Mouse (Mus musculus): Measurements from ENCODE around the gene Itga2.

The Itga2 gene

DNA sequence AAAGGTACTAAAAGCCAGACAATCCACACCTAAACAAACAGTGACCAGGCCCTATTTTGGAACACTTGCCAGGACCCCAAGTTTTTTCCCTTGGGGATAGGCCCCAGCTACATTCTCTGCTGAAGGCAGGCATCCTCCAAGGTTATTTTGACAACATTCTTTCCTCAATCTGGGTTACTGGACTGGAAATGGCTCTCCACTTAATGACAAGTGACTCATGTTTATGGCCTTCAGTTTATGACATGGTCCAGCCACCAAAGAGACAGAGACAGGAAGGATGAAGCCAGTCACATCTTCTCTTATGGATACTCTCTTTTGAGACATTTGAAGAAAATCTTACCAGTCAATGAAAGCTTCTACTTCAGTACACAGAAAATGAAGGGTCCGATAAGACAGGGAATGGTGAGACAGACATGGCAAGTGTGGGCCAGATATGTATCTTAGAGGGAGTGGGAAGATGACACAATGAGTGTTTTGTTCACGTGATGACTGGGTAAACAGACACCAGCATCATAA lies 55.8 kb downstream of the Itga2 start:
- DNase-seq: no peak

GRCm38 (mm10) chr13:114874738-114875137 lies 57.2 kb downstream of the Itga2 start:
- no peak for DNase-seq

GRCm38 (mm10) chr13:114857525-114857924 lies 74.4 kb downstream of the Itga2 start:
- DNase-seq: no peak

- no peak for DNase-seq
Observed at GRCm38 (mm10) chr13:114856269-114856627, 75.7 kb downstream of the Itga2 start.

DNA sequence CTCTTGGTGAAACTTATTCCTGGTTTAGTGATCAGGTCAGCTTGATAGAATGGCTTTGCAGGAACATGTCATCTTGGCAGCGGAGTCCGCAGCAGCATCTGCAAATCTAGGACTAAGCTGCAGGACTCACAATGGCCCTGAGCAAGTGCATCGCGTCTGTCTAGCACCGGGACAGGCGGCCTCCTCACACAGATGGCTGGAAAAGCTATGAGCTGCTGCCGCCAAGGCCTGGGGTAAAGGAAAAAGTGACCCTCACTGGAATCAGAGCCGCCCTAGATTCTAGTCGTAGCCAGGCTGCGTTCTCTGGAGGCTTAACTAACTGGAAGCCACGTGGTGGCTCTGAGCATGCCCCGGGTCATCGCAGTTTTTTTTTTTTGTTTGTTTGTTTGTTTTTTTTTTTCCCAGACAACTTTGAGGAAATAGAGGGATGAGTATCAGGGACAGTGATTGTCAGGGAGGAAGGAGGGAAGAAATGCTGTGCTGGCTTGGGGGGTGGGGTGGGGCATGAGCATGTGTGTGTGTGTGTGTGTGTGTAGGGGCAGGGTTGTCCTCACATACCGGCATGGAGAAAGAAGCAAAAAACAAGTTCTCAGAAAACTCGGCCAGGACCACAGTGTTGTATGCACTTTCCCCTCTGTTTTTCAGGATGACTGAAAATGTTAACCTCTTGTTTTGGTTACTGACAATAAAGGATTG lies 76.2 kb downstream of the Itga2 start:
- no peak for DNase-seq

DNA sequence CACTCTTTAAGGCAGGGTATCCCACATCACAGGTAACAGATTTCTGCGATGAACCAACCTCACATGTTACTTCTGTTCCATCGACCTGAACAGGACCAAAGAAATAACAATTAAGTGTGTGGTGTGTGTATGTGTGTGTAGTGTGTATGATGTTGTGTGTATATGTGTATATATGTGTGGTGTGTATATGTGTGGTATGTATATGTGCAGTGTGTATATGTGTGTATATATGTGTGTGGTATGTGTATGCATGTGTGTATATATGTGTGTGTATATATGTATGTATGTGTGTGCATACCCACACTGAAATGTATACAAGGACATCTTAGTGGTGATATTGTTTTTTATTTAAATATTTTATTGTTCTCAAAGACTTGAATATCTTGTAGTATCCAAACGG lies 77.5 kb downstream of the Itga2 start:
- DNase-seq: no peak

DNA sequence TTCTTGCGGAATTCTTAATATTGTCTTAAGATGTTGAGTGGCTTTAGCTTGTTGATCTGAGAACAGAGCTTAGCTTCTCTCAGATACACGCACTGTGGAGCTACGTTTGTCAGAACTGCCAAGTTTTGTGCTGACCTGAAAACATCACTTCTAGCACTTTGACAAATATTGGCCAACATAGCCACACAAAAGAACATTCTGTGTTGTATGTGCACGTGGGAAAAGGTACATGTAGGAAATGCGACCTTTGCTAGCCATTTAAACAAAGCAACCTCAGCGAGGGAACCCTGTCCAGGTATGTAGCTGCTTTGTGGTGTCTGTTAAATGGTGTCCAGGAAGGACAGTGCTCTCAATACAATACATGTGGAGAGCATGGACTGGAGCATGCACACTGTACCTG lies 77.9 kb downstream of the Itga2 start:
- DNase-seq: no peak

DNA sequence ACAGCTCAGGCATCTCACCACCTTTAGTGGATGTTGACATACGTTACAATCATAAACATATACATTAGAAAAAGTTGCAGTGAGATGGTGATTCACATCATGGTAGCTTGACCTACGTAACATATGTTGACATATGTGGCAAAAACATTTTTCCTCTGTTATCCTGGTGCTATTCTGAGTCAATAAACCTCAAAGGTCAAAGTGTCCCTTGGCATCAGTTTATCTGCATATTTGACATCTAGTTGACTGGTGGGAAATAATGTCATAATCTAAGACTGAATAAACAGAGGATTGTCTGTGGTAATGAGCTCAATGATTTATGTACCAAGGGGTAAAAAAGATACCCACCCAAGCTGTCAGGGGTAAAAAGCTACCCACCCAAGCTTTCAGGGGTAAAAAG lies 78.7 kb downstream of the Itga2 start:
- DNase-seq: no peak

GRCm38 (mm10) chr13:114852264-114853111 lies 79.4 kb downstream of the Itga2 start:
- no peak for DNase-seq

DNA sequence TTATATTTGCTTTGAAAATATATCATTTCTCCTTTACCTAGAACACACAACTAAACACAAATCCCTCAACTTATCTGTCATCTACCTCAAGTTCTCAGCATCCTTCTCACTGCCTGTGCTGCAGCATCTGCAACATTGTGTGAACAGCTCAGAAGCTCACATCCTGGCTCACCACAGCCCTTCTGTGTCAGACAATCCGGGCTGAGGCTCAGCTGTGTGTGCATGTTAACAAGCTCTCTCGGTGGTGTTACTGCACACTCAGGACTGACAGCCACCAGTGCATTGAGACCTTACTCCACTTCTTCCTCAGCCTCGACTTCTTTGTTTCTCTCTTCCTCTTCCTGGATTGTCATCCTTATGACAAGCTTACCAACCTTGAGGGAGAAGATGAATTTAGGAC lies 83.0 kb downstream of the Itga2 start:
- no peak for DNase-seq

- DNase-seq: no peak
Observed at GRCm38 (mm10) chr13:114845804-114846203, 86.1 kb downstream of the Itga2 start.

DNA sequence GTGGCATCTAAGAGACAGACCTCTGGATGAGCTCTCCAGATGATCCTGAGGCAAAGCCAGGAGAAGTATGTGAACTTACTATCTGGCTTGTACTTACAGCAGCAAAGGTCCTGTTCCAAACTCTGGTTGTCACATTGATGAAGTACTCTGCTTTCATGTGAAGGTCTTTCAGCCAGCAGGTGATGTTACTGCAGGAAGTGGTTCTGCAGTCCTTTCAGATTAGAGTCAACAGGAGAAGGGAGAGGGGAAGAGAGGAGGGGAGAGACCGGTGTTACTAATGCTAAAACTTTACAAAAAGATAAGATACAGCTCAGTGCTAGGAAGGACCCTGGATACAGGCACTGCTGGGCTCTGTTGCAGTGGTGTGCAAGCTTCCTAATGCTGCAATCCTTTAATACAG lies 88.6 kb downstream of the Itga2 start:
- DNase-seq: no peak

DNA sequence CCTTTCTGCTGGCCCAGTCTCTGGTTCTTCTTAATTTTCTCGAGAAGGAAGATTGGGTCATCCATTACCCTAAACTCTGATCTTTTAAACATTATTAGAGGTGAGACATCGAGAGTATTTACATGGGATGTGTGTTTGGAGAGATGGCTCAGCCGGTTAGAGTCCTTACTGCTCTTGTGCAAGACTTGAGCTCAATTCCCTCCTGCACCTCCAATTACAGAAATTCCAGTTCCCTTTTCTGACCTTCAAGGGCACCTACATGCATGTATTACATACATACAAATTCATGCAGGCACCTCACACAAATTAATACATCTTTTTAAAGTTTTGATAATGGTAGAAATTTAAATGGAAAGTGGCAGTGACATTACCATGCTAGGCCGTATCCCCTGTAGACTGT lies 91.4 kb downstream of the Itga2 start:
- no peak for DNase-seq

- DNase-seq: no peak
Observed at GRCm38 (mm10) chr13:114839098-114839497, 92.8 kb downstream of the Itga2 start.

- DNase-seq: peak; percentile 77
Observed at GRCm38 (mm10) chr13:114838535-114838990, 93.3 kb downstream of the Itga2 start.

GRCm38 (mm10) chr13:114837061-114837460 lies 94.8 kb downstream of the Itga2 start:
- no peak for DNase-seq

- no peak for DNase-seq
Observed at GRCm38 (mm10) chr13:114834580-114834979, 97.3 kb downstream of the Itga2 start.

- no peak for DNase-seq
Observed at GRCm38 (mm10) chr13:114833351-114833750, 98.5 kb downstream of the Itga2 start.

DNA sequence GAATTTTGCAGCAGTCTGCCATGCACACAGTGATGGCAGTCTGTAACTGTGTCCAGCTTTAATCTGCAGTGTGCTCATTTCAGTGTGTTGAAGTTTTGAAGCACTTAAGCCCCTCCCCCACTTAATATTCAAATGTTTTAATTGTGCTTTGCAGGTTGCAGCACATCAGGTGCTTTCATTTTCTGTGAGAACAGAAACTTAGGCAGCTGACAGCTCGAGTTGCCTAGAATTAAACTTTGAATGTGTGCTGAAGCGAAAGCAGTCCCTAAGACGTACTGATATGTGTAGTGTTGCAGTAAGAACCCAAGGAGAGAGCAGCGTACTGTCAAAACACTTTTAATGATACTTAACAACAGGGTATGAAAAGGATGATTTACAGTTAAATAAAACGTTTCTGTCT lies 99.1 kb downstream of the Itga2 start:
- no peak for DNase-seq

GRCm38 (mm10) chr13:114831367-114831833 lies 100.5 kb downstream of the Itga2 start:
- DNase-seq: no peak

GRCm38 (mm10) chr13:114825377-114825855 lies 106.5 kb downstream of the Itga2 start:
- no peak for DNase-seq

GRCm38 (mm10) chr13:114822871-114823270 lies 109.0 kb downstream of the Itga2 start:
- DNase-seq: no peak

GRCm38 (mm10) chr13:114818513-114818912 lies 113.4 kb downstream of the Itga2 start:
- no peak for DNase-seq

Data from layer of hippocampus, adult 9-11 months (tissue).